Mouse (Mus musculus) forebrain, embryonic 14.5 days (tissue): ENCODE results near the gene Samd4. TPM values are rescaled to one million over a fixed set of nuclear protein-coding genes. Genes with fewer than 3 reads are reported as not detected.

ENCODE experiments used
- ATAC-seq: fragments of 200-750 bp; cut with Nextera tagmentation; 2 replicates; pipeline ENCODE4 v1.8.0; 2017; ENCODE audit warnings: mild to moderate bottlenecking, moderate library complexity
- DNase-seq: peaks from one replicate; pipeline ENCODE4 v3.0.0-alpha.2; 2015; ENCODE audit warnings: low spot score
- H3K27ac ChIP-seq: fragments of 300-500 bp; sonication (generic); 2 replicates; pipeline ENCODE4 v1.5.1; 2014; ENCODE audit warnings: low read depth, mild to moderate bottlenecking, control low read depth, low read length, moderate library complexity
- H3K27me3 ChIP-seq: fragments of 300-500 bp; sonication (generic); replicated peaks from 2 replicates; pipeline ENCODE4 v1.6.1; 2014; ENCODE audit warnings: low read length, control low read depth, mixed read lengths; ENCODE audit not compliant: control insufficient read depth, insufficient read depth
- H3K36me3 ChIP-seq: fragments of 300-500 bp; sonication (generic); 2 replicates; pipeline ENCODE4 v1.6.1; 2014; ENCODE audit warnings: low read length, control low read depth; ENCODE audit not compliant: control insufficient read depth, insufficient read depth
- H3K4me1 ChIP-seq: fragments of 300-500 bp; sonication (generic); 2 replicates; pipeline ENCODE4 v1.6.1; 2014; ENCODE audit warnings: antibody characterized with exemption, low read length, control low read depth; ENCODE audit not compliant: control insufficient read depth, insufficient read depth
- H3K4me2 ChIP-seq: fragments of 300-500 bp; sonication (generic); 2 replicates; pipeline ENCODE4 v1.6.1; 2014; ENCODE audit warnings: mild to moderate bottlenecking, control low read depth, low read length
- H3K4me3 ChIP-seq: fragments of 300-500 bp; sonication (generic); 2 replicates; pipeline ENCODE4 v1.5.1; 2014; ENCODE audit warnings: low read depth, low read length, control low read depth
- H3K9ac ChIP-seq: fragments of 300-500 bp; sonication (generic); 2 replicates; pipeline ENCODE4 v1.6.1; 2014; ENCODE audit warnings: mild to moderate bottlenecking, low read length, control low read depth, moderate library complexity
- H3K9me3 ChIP-seq: fragments of 300-500 bp; sonication (generic); replicated peaks from 2 replicates; pipeline ENCODE4 v1.6.1; 2016; ENCODE audit warnings: low read length, control low read depth, mixed read lengths; ENCODE audit not compliant: control insufficient read depth
- WGBS: fragments of 180-500 bp; shearing (Covaris S2); extraction: QIAGEN DNeasy Blood & Tissue Kit; methylation state at CpG from one replicate; pipeline ENCODE4 v1.1.7; 2014; 5-methylcytosine and 5-hydroxymethylcytosine counted together
- polyA plus RNA-seq: library from polyadenylated mRNA; unstranded; fragments of >200 nt; fragmentation: Nextera tagmentation; extraction: Ambion mirVana; gene quantifications from 2 replicates; pipeline ENCODE4 v1.2.1, GENCODE M21; 2014

Gene Samd4
- polyA plus RNA-seq, 1 experiment from 2014 or later = 3.6 TPM

- H3K4me2 ChIP-seq = no peak overlapping the region
- H3K9me3 ChIP-seq = no peaks in the 10 kb centered on the region
- WGBS = 6% methylated on average over 4 of the region's 4 CpGs
- DNase-seq = peak; percentile 91
- H3K4me1 ChIP-seq = peaks cover 8% of the 10 kb centered on the region; the same call in 1 of the 2 replicates
- peak overlapping the region; percentile 49; the same call in 1 of the 2 replicates for H3K27ac ChIP-seq
- no peak overlapping the region for H3K9ac ChIP-seq
- ATAC-seq = peak; percentile 95
- no peaks in the 10 kb centered on the region for H3K36me3 ChIP-seq
- no peak overlapping the region for H3K4me3 ChIP-seq
- no peaks in the 10 kb centered on the region for H3K27me3 ChIP-seq
Observed at GRCm38 (mm10) chr14:46989694-46990093, 107.0 kb downstream of the Samd4 start.

GRCm38 (mm10) chr14:46990450-46990849, 107.8 kb downstream of the Samd4 start:
- Histone ChIP-seq H3K9ac (no peak overlapping the region), H3K27me3 (no peaks in the 10 kb centered on the region), H3K9me3 (no peaks in the 10 kb centered on the region), H3K4me2 (no peak overlapping the region), H3K36me3 (no peaks in the 10 kb centered on the region), H3K4me1 (peaks cover 8% of the 10 kb centered on the region; the same call in 1 of the 2 replicates), H3K27ac (no peak overlapping the region), H3K4me3 (no peak overlapping the region)
- 81% methylated on average over 3 of the region's 3 CpGs for WGBS
- no peak for DNase-seq
- no peak for ATAC-seq

DNA sequence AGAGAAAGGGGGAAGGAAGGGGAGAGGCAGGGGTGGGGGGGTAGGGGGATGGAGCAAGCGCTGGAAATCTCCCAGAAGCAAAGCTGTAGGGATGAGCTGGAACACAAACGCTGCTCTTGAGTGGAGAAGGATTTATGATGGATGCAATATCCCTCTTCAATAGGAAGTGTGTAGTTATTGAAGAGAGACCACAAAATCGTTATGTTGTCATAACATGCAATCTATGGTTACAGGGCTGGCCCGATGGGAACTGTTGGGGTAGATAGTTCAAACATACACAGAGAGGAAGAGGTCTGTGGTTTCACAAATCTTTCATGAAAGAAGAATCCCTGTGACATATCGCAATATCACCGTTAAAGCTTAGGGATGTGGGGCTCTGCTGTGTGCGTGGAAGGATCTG, 112.0 kb downstream of the Samd4 start:
- Histone ChIP-seq H3K4me3 (no peak overlapping the region), H3K27ac (no peak overlapping the region), H3K4me1 (peaks cover 12% of the 10 kb centered on the region; the same call in 1 of the 2 replicates), H3K4me2 (no peak overlapping the region), H3K9me3 (no peaks in the 10 kb centered on the region), H3K9ac (no peak overlapping the region), H3K36me3 (no peaks in the 10 kb centered on the region), H3K27me3 (no peaks in the 10 kb centered on the region)
- 93% methylated on average over 7 of the region's 7 CpGs for WGBS
- DNase-seq (no peak), ATAC-seq (no peak)

DNA sequence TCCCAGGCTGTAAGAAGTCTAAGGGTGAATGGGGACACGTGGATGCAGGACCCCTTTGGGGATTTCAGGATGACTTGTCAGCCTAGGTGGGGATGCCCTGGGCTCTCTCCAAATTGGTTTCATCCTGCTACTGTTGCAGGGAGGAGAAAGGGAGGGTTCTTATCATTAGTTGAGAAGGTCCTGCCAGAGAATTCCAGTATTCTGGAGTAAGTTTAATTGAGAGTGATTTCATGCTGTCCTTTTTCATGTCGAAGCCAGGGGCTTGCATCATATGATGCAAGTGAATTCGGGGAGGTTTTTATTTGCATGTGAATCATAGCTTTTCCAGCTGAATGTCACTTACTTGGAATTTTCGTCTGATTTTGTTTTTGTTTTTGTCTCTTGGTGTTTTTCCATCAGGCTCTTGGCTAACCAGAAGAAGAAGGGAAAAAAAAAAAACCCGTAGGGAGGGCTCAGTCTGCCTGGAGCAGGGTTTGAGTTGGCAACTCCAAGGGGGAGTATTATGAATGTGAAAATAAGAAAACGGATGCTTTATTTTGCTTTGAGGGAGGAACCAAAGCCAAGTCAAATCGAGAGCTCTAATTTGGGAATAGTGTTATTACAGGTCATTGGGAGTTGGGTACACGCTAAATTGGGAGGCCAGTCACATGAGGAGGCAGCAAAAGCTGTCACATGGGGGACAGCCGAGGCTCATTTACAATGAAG, 116.8 kb downstream of the Samd4 start:
- H3K9me3 ChIP-seq = no peaks in the 10 kb centered on the region
- no peak overlapping the region for H3K4me3 ChIP-seq
- H3K36me3 ChIP-seq = no peaks in the 10 kb centered on the region
- WGBS = 29% methylated on average over 9 of the region's 9 CpGs
- ATAC-seq = peak; percentile 73
- H3K4me2 ChIP-seq = no peak overlapping the region
- H3K27ac ChIP-seq = no peak overlapping the region
- H3K9ac ChIP-seq = no peak overlapping the region
- H3K4me1 ChIP-seq = peaks cover 6% of the 10 kb centered on the region; the same call in 1 of the 2 replicates
- DNase-seq = peak; percentile 71
- no peaks in the 10 kb centered on the region for H3K27me3 ChIP-seq

DNA sequence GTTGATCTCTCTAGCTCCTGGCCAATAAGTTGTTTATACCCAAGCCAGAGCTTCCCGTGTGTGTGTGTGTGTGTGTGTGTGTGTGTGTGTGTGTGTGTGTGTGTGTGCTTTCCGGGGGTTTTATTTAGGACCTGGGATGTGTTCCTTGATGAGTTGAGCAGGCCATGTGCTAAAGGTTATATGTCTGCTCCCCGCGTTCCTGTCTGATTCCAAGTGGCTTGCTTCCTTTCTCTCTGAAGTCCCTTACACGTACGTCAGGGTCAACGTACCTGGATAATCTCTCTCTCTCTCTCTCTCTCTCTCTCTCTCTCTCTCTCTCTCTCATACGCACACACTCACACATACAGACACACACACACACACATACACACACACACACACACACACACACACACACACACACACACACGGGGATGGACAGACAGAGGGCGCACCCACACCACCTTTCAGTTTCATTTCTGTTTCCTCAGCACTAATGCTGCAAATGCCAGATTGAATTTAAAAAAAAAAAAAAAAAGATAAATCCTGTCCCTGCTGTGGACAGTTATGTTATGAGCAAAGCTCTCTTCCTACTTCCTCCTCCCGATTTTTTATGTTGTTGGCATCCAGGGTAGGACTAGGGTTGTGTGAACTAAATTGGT, 117.6 kb downstream of the Samd4 start:
- Histone ChIP-seq H3K4me3 (no peak overlapping the region), H3K9me3 (no peaks in the 10 kb centered on the region), H3K4me2 (no peak overlapping the region), H3K9ac (no peak overlapping the region), H3K36me3 (no peaks in the 10 kb centered on the region), H3K4me1 (peaks cover 6% of the 10 kb centered on the region; the same call in 1 of the 2 replicates), H3K27me3 (no peaks in the 10 kb centered on the region), H3K27ac (no peak overlapping the region)
- no peak for DNase-seq
- ATAC-seq = 0 out of 2 replicates have a peak, but pooled peaks have one; percentile 10
- WGBS = 85% methylated on average over 11 of the region's 11 CpGs

DNA sequence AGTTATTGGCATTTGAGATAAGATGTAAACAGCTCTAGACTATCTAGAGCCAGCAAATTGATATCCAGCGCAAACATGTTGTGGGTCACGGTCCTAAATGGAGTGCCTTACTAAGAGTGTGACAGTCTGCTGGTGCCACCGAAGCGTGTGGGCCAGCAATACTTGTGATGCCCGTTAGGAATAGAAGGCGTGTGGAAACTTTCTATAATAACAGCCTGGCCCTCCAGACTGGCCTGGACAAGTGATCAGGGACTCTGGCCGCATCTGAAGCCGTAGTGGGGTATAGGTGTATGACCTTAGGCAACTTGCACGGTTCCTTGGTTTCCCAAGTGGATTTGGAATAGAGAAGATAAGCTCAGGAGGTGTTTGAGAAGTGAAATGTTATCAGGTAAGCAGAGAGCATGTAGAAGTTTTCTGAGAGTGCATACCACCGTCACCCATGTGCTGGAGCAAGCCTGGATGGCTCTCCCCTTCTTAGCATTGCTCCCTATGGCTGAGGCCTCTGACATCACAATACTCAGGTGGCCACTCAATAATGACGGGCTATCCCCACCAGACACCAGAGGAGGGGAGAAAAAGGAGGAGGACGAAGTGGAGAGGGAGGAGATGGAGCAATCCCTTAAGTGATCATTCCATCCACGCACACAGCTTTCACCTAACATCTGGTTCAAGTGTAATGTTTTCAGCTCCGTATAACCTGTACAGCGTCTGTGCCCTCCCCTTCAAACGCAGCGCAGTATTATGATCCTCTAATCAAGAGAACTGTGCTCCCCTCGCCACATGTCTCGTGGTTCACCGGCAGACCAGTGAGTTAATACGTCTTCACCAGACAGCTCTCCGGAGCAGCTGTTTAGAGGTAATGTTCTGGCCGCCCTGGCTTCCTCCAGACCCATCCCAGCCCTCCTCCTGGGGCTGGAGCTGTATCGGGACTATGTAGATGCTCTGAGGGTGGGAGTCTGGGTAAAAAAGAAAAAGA, 118.4 kb downstream of the Samd4 start:
- Histone ChIP-seq H3K9me3 (no peaks in the 10 kb centered on the region), H3K27me3 (no peaks in the 10 kb centered on the region), H3K9ac (no peak overlapping the region), H3K36me3 (no peaks in the 10 kb centered on the region), H3K4me1 (peaks cover 6% of the 10 kb centered on the region; the same call in 1 of the 2 replicates), H3K4me2 (no peak overlapping the region), H3K27ac (no peak overlapping the region), H3K4me3 (no peak overlapping the region)
- DNase-seq (no peak), ATAC-seq (no peak)
- 87% methylated on average over 24 of the region's 24 CpGs for WGBS

DNA sequence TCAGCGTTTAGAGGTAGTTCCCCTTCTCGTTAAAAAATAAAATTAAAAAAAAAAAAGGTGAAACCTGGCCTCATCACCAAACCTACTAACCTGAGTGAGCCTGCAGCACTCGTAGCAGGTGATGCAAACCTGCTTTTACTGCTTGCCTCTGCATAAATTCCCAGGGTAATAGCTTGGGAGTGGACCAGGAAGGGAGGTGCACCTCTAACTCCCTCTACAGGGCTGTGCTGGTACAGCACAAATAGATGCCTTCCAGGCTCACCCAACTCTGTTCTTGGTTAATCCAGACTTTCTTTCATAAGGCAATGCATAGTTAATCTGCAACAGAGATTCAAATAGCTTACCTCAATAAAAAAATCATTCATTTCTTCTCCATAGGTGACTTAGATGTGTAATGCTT, 121.5 kb downstream of the Samd4 start:
- Histone ChIP-seq H3K9me3 (no peaks in the 10 kb centered on the region), H3K36me3 (no peaks in the 10 kb centered on the region), H3K27ac (no peak overlapping the region), H3K4me3 (no peak overlapping the region), H3K27me3 (no peaks in the 10 kb centered on the region), H3K9ac (no peak overlapping the region), H3K4me2 (no peak overlapping the region), H3K4me1 (peaks cover 6% of the 10 kb centered on the region; the same call in 1 of the 2 replicates)
- DNase-seq (no peak), ATAC-seq (no peak)
- 24% methylated on average over 3 of the region's 3 CpGs for WGBS

DNA sequence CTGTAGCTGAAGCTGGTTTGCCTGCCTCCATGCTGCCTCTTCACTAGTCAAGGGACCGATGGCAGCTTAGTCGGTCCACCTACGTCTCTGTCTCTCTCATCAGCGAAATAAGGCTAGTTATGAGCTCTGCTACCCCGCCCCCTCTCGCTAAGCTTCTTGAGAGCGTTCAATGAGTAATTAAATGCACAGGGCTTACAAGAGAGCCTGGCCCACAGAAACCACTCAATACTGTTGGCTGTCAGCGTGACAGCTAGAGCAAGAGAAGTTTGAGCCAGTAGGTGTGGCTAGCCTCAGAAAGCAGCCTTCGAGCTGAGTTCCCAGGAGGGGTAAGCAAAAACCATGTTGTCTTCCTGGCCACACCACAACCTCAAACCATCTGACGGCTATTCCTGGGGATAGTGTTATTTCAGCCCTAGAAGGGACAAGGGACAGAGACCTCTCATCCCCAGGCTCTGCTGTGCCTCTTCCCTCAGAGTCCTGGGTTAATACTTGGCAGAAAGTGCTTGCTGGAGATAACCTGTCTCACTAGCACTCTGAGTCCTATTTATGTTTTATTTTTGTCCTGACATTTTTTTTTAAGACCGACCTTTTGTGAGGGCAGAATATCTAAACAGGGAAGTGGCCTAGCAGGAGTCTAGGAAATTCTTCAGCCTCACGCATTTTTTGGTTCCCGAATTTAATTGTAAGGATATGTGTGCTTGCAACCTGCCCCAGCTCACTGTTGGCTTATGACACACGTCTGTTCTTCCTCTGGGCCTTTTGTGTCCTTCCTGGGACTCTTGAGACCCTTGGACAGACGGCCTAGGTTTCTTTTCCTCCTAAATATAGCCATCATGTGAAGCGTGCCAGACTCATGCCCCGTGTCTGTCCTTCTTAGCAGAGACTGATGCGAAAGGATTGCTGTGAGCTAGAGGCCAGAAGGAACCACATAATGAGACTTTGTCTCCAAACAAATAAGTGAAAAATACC, 128.8 kb downstream of the Samd4 start:
- Histone ChIP-seq H3K27me3 (no peaks in the 10 kb centered on the region), H3K36me3 (no peaks in the 10 kb centered on the region), H3K4me3 (no peak overlapping the region), H3K4me1 (peaks cover 9% of the 10 kb centered on the region), H3K9me3 (no peaks in the 10 kb centered on the region), H3K27ac (0 out of 2 replicates have a peak overlapping the region, but pooled peaks have one; percentile 28), H3K4me2 (peak overlapping the region; percentile 0; the same call in 1 of the 2 replicates), H3K9ac (no peak overlapping the region)
- DNase-seq = peak; percentile 82
- WGBS = 21% methylated on average over 18 of the region's 18 CpGs
- ATAC-seq = peak; percentile 92
